Mouse (Mus musculus) adrenal gland, postnatal 36 days (tissue): ENCODE measurements around the gene Plcd3. TPM values are rescaled to one million over a fixed set of nuclear protein-coding genes. Genes with fewer than 3 reads are reported as not detected.

Experiments
- DNase-seq, 2 experiments: peaks; one replicate each; pipeline ENCODE4 v3.0.0; 2021; ENCODE audit warnings: mixed read lengths in 1 of 2
- long read RNA-seq, 2 experiments: library from polyadenylated mRNA; stranded (forward); transcript quantifications; one replicate each; pipeline ENCODE4 v2.0.0; 2021; ENCODE audit warnings: borderline sequencing depth in 2 of 2
- total RNA-seq, 2 experiments: library from RNA; stranded (reverse); gene quantifications; 2 replicates each; pipeline ENCODE4 v1.2.3; 2021

Gene Plcd3
- total RNA-seq = 10 to 100 TPM; 10.1 to 11.1 TPM
- long read RNA-seq, experiment 1, transcript Plcd3-201 (15 exons, 3,023 nt) = major isoform, 8 of 16 reads
- long read RNA-seq, experiment 1, partial matches to known transcripts = 5 of 16 reads
- long read RNA-seq, experiment 1, other reads (novel, unspliced or antisense) = 3 of 16 reads
- long read RNA-seq, experiment 2, partial matches to known transcripts = 3 of 6 reads
- long read RNA-seq, experiment 2, other reads (novel, unspliced or antisense) = 0 of 6 reads

- peak; percentile 92 to 93 for DNase-seq
Observed at GRCm38 (mm10) chr11:103101481-103101865, at the start of gene Plcd3, which contains the start of gene Acbd4. Gene Plcd3 (minus strand): TSS chr11:103101658. Gene Acbd4 (plus strand): TSS chr11:103101682.

GRCm38 (mm10) chr11:103149771-103150170 is 48.3 kb upstream of the Plcd3 start:
- DNase-seq = peak in 1 of 2 experiments; percentile 63

- no peak for DNase-seq
Observed at GRCm38 (mm10) chr11:103147766-103148165, 46.3 kb upstream of the Plcd3 start.

- no peak for DNase-seq
Observed at GRCm38 (mm10) chr11:103146386-103146785, 44.9 kb upstream of the Plcd3 start.

- DNase-seq = peak in 1 of 2 experiments; percentile 38
Observed at GRCm38 (mm10) chr11:103144309-103145285, 43.1 kb upstream of the Plcd3 start.

- DNase-seq = peak; percentile 81 to 87
Observed at GRCm38 (mm10) chr11:103142441-103143182, 41.2 kb upstream of the Plcd3 start.

GRCm38 (mm10) chr11:103141944-103142255 is 40.4 kb upstream of the Plcd3 start:
- peak; percentile 50 to 54 for DNase-seq

- peak; percentile 43 to 68 for DNase-seq
Observed at GRCm38 (mm10) chr11:103141101-103141943, 39.9 kb upstream of the Plcd3 start.

GRCm38 (mm10) chr11:103140763-103141100 is 39.3 kb upstream of the Plcd3 start:
- no peak for DNase-seq

GRCm38 (mm10) chr11:103139951-103140762 is 38.7 kb upstream of the Plcd3 start:
- no peak for DNase-seq

GRCm38 (mm10) chr11:103136039-103136577 is 34.6 kb upstream of the Plcd3 start:
- no peak for DNase-seq

- peak; percentile 62 to 68 for DNase-seq
Observed at GRCm38 (mm10) chr11:103134221-103134620, 32.8 kb upstream of the Plcd3 start.

GRCm38 (mm10) chr11:103133456-103134185 is 32.2 kb upstream of the Plcd3 start:
- no peak for DNase-seq

- DNase-seq = peak; percentile 100
Observed at GRCm38 (mm10) chr11:103132576-103133455, 31.4 kb upstream of the Plcd3 start.

GRCm38 (mm10) chr11:103131701-103132575 is 30.5 kb upstream of the Plcd3 start, which contains the start of gene Hexim2:
Gene Hexim2 (plus strand): TSS chr11:103132429.
- peak; percentile 64 to 79 for DNase-seq

- no peak for DNase-seq
Observed at GRCm38 (mm10) chr11:103120315-103120714, 18.9 kb upstream of the Plcd3 start.

- peak in 1 of 2 experiments; percentile 27 for DNase-seq
Observed at GRCm38 (mm10) chr11:103119609-103120008, 18.2 kb upstream of the Plcd3 start.
